Mouse (Mus musculus) induced T-regulatory cell, adult 2 months (primary cell): ENCODE results near the gene Zbtb22.
"Not testable (repeated sequence)": the region's sequence is repeated elsewhere in the genome, so short reads cannot be mapped to it uniquely, and the experiment has no call there.

ENCODE experiments used
- DNase-seq: peaks from one replicate; pipeline ENCODE4 v3.0.0-alpha.2; 2012; ENCODE audit warnings: low read depth

Gene Zbtb22

GRCm38 (mm10) chr17:33943454-33943853 lies 27.8 kb downstream of the Zbtb22 start:
- no peak for DNase-seq

DNA sequence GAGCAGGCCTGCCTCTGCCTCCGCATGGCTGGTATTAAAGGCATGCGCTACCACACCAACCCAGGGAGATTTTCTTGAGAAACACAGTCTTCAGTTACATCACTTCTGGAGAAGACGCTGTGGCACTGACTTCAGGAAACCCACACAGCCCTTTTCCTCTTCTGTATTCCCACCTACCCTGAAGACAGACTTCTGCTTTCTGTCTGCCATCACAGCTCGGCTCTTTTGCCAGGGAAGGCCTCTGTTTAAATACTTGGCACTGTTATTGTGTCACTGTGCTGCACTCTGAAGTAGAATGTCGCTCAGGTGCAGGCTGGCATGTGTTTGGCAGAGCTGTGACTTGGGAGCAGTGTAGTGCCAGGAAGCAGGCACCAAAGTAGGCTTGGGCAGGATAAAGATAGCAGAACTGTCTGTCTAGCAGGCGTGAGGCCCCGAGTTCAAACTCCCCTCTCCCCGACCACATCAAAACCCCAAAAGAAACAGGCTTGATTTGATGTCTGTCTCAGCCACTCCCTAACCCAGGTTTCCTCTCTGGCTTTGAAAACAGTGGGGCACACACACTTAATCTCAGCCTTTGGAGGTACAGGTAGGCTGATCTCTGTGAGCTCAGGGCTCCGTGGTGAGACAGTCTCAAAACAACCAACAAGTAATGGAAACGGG lies 31.9 kb downstream of the Zbtb22 start:
- DNase-seq, result peak; percentile 62

DNA sequence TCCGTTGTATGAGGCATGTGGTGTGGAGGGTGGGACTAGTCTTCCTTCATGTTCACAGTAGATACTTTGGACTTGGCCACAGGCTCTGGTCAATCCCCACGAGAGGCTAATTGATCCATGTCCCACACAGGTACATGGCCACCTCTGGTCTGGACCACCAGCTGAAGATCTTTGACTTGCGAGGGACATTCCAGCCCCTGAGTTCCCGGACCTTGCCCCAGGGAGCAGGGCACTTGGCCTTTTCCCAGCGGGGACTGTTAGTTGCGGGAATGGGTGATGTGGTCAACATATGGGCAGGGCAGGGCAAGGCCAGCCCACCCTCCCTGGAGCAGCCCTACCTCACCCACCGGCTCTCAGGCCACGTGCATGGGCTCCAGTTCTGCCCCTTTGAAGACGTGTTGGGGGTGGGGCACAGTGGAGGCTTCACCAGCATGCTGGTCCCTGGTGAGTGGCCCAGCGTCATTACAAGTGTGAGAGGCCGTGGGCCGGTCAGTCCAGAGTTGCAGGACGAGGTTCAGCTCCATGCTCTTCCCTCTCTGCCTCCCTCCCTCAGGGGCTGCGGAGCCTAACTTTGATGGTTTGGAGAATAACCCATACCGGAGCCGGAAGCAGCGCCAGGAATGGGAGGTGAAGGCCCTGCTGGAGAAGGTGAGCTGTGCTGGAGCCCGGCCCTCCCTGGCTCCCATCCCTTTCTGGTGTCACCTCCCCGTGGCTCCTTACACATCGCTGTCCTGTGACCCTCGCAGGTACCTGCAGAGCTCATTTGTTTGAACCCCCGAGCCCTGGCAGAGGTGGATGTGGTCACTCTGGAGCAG lies 32.6 kb downstream of the Zbtb22 start:
- no peak for DNase-seq

DNA sequence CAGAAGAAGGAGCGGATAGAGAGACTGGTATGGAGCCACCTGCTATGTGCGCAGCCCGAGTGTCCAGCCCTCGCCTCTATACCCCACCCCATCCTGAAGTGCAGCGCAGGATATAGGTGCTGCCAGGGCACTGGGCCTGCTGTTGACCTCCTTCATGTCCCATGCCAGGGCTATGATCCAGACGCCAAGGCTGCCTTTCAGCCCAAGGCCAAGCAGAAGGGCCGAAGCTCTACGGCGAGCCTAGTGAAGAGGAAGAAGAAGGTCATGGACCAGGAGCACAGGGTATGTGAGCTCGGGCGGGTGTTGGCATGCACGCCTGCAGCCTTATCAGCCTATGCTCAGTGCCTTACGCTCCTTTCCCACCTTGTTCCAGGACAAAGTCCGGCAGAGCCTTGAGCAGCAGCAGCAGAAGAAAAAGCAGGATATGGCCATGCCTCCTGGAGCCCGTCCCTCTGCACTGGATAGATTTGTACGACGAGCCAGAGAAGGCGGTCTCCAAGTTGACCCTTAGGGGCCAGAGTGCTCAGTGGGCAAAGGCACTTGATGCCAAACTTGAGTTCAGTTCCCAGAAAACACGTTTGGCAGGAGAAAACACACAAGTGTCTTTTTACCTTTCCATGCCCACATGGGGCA lies 33.3 kb downstream of the Zbtb22 start:
- no peak for DNase-seq

GRCm38 (mm10) chr17:33950131-33950625 lies 34.5 kb downstream of the Zbtb22 start:
- DNase-seq, result no peak

DNA sequence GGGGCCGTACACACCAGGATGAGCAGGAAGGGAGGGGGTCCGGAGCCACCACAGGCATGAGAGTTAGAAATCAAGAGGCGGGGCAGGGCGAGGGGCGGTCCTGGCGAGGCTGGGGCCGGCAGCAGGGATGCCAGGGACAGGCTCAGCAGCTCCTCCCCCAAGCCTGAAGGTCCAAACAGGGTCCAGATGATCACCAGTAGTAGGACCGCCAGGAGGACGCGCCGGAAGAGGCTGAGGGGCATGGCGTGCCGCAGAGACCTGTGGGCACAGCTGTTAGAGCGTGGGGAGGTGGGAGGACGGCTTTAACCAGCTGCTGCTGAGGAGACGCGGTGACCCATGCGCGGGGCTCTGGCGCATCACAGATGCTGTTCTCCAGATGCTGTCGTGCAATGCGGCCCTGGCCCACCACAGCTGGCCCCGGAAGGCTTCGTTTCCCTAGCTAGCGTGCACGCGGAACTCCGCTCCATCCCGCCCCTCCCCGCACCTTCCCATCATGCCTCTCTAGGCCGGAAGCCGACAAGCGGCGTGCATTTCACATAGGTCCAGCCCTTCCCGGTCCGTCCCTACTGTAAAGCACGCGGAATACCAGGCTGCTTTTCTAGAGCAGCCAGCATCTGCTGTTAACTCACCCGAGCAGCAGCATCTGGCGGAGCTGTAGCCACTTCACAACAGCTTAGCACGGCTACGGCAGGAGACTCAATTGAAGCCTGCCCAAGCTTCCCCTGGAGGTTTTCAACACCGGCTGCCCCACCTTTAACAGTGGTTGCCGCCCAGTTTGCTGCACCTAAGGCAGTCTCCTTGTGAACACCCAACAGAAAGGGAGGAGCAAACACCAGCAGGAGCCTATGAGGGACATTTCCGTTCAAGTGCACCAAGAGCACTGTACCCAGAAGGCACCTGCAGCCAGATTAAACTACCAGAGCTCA lies 35.6 kb downstream of the Zbtb22 start, which contains the start of gene B3galt4:
Gene B3galt4 (minus strand): TSS at position 468 of the 926 bp plus-strand sequence.
- DNase-seq, result peak; percentile 92

- not testable (repeated sequence) for DNase-seq
Observed at GRCm38 (mm10) chr17:33952015-33952414, 36.3 kb downstream of the Zbtb22 start.

DNA sequence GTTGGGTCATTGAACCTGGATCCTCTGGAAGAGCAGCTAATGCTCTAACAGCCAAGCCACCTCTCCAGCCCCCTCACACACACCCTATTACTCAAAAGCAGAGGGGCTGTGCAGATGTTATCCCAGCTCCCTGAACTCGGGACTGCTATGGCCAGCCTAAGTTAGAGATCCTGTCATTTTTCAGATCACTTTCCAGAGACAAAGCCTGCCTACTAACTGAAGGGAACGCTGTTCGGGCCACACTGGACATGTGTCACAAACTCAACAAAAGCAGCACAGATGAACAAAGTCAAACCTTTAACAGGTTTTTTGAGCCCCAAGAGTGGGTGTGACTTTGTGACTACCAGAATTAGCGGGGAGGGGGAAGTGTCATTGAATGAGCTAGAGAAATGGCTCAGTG lies 37.2 kb downstream of the Zbtb22 start:
- no peak for DNase-seq

GRCm38 (mm10) chr17:33953310-33953709 lies 37.6 kb downstream of the Zbtb22 start:
- no peak for DNase-seq

GRCm38 (mm10) chr17:33953961-33954565 lies 38.4 kb downstream of the Zbtb22 start:
- no peak for DNase-seq

- DNase-seq, result peak; percentile 42
Observed at GRCm38 (mm10) chr17:33954646-33955554, 39.2 kb downstream of the Zbtb22 start.

- peak; percentile 98 for DNase-seq
Observed at GRCm38 (mm10) chr17:33955555-33956214, 40.0 kb downstream of the Zbtb22 start, which contains the start of the genes Vps52 and Rps18. Vps52 (plus strand) TSS chr17:33955812. Rps18 (minus strand) TSS chr17:33956001.

DNA sequence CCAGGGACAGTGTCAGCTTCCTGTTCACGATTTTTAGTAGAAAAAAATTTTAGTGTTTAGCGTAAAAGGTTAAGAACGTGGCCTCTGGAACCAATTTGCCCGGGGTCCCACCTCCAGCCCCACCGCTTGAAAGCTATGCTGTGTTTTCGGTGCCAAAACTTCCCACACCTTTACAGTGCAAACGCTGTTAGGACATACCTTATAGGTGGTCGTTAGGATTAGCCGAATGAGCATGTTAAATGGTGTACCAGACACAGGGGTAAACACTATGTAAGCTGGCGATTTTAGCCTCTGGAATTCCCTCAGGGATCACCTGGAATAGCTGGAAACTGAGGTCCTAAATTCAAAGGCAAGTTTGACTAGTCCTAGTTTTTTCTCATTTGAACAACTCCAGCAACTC lies 40.6 kb downstream of the Zbtb22 start:
- DNase-seq, result no peak

- DNase-seq, result peak; percentile 55
Observed at GRCm38 (mm10) chr17:33957493-33957892, 41.8 kb downstream of the Zbtb22 start.

- DNase-seq, result no peak
Observed at GRCm38 (mm10) chr17:33958451-33958850, 42.7 kb downstream of the Zbtb22 start.

- DNase-seq, result no peak
Observed at GRCm38 (mm10) chr17:33959135-33959534, 43.4 kb downstream of the Zbtb22 start.

DNA sequence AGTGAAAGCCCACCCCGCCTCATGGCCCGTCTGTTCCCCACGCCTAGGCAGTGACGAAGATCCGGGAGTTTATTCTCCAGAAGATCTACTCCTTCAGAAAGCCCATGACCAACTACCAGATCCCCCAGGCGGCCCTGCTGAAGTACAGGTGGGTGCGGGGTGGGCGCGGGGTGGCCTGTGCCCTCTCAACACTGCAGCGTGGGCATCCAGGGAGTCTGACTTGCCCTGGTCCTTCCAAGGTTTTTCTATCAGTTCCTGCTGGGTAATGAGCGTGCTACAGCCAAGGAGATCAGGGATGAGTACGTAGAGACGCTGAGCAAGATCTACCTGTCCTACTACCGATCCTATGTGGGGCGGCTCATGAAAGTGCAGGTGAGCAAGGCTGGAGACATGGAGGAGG lies 44.2 kb downstream of the Zbtb22 start:
- DNase-seq, result no peak

DNA sequence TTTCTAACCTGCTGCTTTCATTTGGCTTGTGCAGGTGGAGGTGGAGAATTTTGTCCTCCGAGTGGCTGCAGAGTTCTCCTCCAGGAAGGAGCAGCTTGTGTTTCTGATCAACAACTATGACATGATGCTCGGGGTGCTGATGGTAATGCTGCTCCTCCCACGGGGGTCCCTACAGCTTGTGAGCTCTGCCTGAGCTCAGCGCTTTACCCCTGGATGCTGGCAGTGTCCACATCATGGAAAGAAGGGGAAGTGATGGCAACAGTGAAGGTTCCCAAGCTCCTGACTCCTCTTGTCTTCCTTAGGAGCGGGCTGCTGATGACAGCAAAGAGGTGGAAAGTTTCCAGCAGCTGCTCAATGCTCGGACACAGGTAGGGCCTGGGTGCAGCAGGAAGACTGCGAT lies 47.2 kb downstream of the Zbtb22 start:
- DNase-seq, result no peak

DNA sequence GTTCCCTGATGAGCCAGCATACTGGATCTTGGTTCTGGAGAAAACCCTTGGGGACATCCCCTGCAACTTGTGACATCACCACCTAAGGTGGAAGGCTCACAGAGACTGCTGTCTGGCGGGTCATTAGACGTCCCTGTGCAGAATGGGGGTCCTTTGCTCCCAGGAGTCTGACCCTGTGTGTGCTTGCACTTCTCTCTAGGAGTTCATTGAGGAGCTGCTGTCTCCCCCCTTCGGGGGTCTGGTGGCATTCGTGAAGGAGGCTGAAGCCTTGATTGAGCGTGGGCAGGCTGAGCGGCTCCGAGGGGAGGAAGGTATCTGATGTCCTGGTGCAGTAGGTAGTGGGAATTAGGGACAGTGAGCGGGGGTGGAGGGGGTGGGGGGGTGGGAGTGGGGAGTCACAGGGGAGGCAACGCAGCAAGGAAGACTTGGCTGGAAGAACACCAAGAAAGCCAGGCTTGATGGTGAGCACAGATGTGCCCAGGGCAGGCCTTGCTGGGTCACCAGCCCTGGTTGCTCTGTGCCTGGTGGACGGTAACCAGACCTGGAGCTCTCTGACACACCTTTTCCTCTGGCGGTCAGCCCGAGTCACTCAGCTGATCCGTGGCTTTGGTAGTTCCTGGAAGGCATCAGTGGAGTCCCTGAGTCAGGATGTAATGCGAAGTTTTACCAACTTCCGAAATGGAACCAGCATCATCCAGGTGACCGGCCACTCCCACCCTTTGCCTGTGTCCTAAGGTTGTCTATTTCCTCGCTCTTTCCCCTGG lies 49.6 kb downstream of the Zbtb22 start:
- no peak for DNase-seq
